Mouse (Mus musculus): Measurements from ENCODE around the gene Atp8b3.

- no peak for TF ChIP-seq CTCF (conservative IDR thresholded peaks at IDR 0.05; ENCODE audit: low read length)
- no peak for TF ChIP-seq NANOG (IDR thresholded peaks at IDR 0.05; ENCODE audit: borderline replicate concordance, low read length)
- no peak for TF ChIP-seq POU5F1 (IDR thresholded peaks at IDR 0.05; ENCODE audit: borderline replicate concordance, low read length)
Observed at GRCm38 (mm10) chr10:80568876-80569275, 30.0 kb upstream of the Atp8b3 start.

All from E14TG2a.4 (cell line).